Comparison of ENCODE assay signal across 21 mouse cellular contexts in the genomic region with DNA sequence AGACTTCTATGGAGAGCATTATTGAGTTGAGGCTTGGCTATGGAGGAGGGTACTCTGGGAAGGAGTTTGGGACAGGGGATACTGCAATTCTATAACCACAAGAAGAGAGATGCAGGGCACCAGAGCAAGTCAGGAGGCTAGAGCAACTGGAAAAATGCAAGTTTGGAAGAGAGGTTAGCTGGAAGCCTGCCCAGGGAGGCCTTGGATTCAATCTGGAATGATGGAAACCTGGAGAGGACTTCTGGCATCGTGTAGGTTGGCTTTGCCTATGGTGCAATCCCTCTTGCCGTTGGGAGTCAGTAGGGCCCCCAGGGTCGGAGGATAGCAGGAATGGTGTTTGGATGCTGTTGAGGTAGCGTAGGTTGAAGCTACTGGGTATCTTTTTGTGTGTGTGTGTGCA.
DNase-seq lines count a peak whose midpoint lies in the region; ATAC-seq and TF ChIP-seq lines count a peak whose summit lies in the region.
"Had no signal": no experiment of that assay in that cellular context is flagged by ENCODE, and none has a peak within 500 bp of the region (broad histone marks: within the 10 kb centered on the region; RNA-seq: fewer than 3 reads in every experiment).

No protein-coding gene starts in this region.

- H3K27ac ChIP-seq in cerebellum, adult 2 months (ENCODE audit: insufficient read depth, low read length) = no peak overlapping the region
- H3K27ac ChIP-seq in hindbrain, postnatal 0 days = 0 out of 2 replicates have a peak overlapping the region, but pooled peaks have one; percentile 76
- no peak overlapping the region for H3K27ac ChIP-seq in hindbrain, embryonic 12.5 days
- H3K27ac ChIP-seq: embryonic facial prominence, embryonic 10.5 days; hindbrain, embryonic 10.5 days; hindbrain, embryonic 15.5 days had no signal

- H3K4me1 ChIP-seq in cerebellum, adult 2 months (ENCODE audit: control insufficient read depth, insufficient read depth, low read length) = peaks cover 12% of the 10 kb centered on the region
- peaks cover 19% of the 10 kb centered on the region for H3K4me1 ChIP-seq in hindbrain, postnatal 0 days (ENCODE audit: insufficient read depth, low read length)
- peaks cover 14% of the 10 kb centered on the region for H3K4me1 ChIP-seq in hindbrain, embryonic 12.5 days
- H3K4me1 ChIP-seq: heart, embryonic 12.5 days had no signal

- peak; percentile 34 to 41 for DNase-seq in cerebellum, adult 2 months
- DNase-seq in cerebellum, adult 11 months = no peak
- peak; percentile 33 to 63 for DNase-seq in cerebellum, postnatal 25 days
- DNase-seq in hindbrain, postnatal 0 days (ENCODE audit: low spot score) = no peak
- DNase-seq in heart, adult 8-10 months (ENCODE audit: low spot score) = no peak
- DNase-seq: adrenal gland, adult 2 months; adrenal gland, postnatal 25 days; gastrocnemius, postnatal 36 days; heart, adult 18-20 months; kidney, adult 8-10 months had no signal

- no peaks in the 10 kb centered on the region for H3K36me3 ChIP-seq in hindbrain, postnatal 0 days (ENCODE audit: insufficient read depth, low read length)
- no peaks in the 10 kb centered on the region for H3K36me3 ChIP-seq in hindbrain, embryonic 12.5 days
- H3K36me3 ChIP-seq: embryonic facial prominence, embryonic 10.5 days; heart, embryonic 12.5 days; hindbrain, embryonic 10.5 days; hindbrain, embryonic 15.5 days had no signal

- no peak overlapping the region for H3K4me3 ChIP-seq in cerebellum, adult 2 months (replicated peaks; ENCODE audit: insufficient read depth, low read depth, low read length)
- no peak overlapping the region for H3K4me3 ChIP-seq in hindbrain, postnatal 0 days (ENCODE audit: low read length)
- H3K4me3 ChIP-seq in hindbrain, embryonic 12.5 days = no peak overlapping the region
- H3K4me3 ChIP-seq: embryonic facial prominence, embryonic 10.5 days; heart, embryonic 12.5 days; hindbrain, embryonic 10.5 days; hindbrain, embryonic 15.5 days had no signal

- ATAC-seq in cerebellum, adult (ENCODE audit: insufficient number of reproducible peaks, low FRiP score, low TSS enrichment) = no peak
- no peak for ATAC-seq in hindbrain, postnatal 0 days
- no peak for ATAC-seq in hindbrain, embryonic 12.5 days (ENCODE audit: low FRiP score)
- ATAC-seq: activated CD4-positive, CD25-positive, alpha-beta regulatory T cell, adult 4 months; forebrain, embryonic 16.5 days; inflammation-experienced regulatory T-cells, adult 6 months; intestine, postnatal 0 days; Patski had no signal

- 44% methylated on average over 4 of the region's 4 CpGs for WGBS in cerebellum, adult 2 months
- 79% methylated on average over 4 of the region's 4 CpGs for WGBS in hindbrain, postnatal 0 days
- 90% methylated on average over 4 of the region's 4 CpGs for WGBS in hindbrain, embryonic 12.5 days

- no peak overlapping the region for H3K9ac ChIP-seq in hindbrain, postnatal 0 days (replicated peaks; ENCODE audit: low read length)
- no peak overlapping the region for H3K9ac ChIP-seq in hindbrain, embryonic 12.5 days
- H3K9ac ChIP-seq: heart, embryonic 12.5 days; hindbrain, embryonic 15.5 days had no signal

- no peaks in the 10 kb centered on the region for H3K9me3 ChIP-seq in hindbrain, postnatal 0 days (ENCODE audit: low read length)
- H3K9me3 ChIP-seq in hindbrain, embryonic 12.5 days (replicated peaks) = no peaks in the 10 kb centered on the region
- H3K9me3 ChIP-seq: embryonic facial prominence, embryonic 10.5 days; heart, embryonic 12.5 days; hindbrain, embryonic 10.5 days; hindbrain, embryonic 15.5 days had no signal

- TF ChIP-seq CTCF in cerebellum, adult 2 months (IDR thresholded peaks at IDR 0.05; ENCODE audit: borderline replicate concordance, insufficient read depth, low read depth, low read length) = no peak
- TF ChIP-seq CTCF in hindbrain, postnatal 0 days (IDR thresholded peaks at IDR 0.05; ENCODE audit: low read depth) = no peak

- H3K4me2 ChIP-seq in hindbrain, postnatal 0 days (ENCODE audit: low read depth, low read length) = no peak overlapping the region
- H3K4me2 ChIP-seq in hindbrain, embryonic 12.5 days (replicated peaks) = no peak overlapping the region
- H3K4me2 ChIP-seq: heart, embryonic 12.5 days had no signal

- no peaks in the 10 kb centered on the region for H3K27me3 ChIP-seq in cerebellum, adult 2 months (ENCODE audit: control insufficient read depth, insufficient read depth, low read length)
- no peaks in the 10 kb centered on the region for H3K27me3 ChIP-seq in hindbrain, postnatal 0 days (ENCODE audit: insufficient read depth, low read length)
- H3K27me3 ChIP-seq in hindbrain, embryonic 12.5 days = no peaks in the 10 kb centered on the region
- H3K27me3 ChIP-seq: heart, embryonic 12.5 days; hindbrain, embryonic 15.5 days had no signal

- TF ChIP-seq POLR2A in cerebellum, adult 2 months (IDR thresholded peaks at IDR 0.05; ENCODE audit: borderline replicate concordance, insufficient read depth, low read length) = no peak

Comparison
In these comparisons a context has a peak if more than half of its experiments do, and no peak if none do; other contexts are left out.
1. DNase-seq: peak in cerebellum, adult 2 months (2 of 2) and cerebellum, postnatal 25 days (2 of 2); none in cerebellum, adult 11 months (single experiment), hindbrain, postnatal 0 days (single experiment) and heart, adult 8-10 months (single experiment).